Mouse (Mus musculus) lung, postnatal 0 days (tissue): ENCODE data around the gene Tpra1. TPM values are rescaled to one million over a fixed set of nuclear protein-coding genes. Genes with fewer than 3 reads are reported as not detected.

Source experiments
- ATAC-seq: fragments of 200-750 bp; cut with Nextera tagmentation; 2 replicates; pipeline ENCODE4 v1.8.0; 2017; ENCODE audit warnings: moderate library complexity
- DNase-seq: peaks from one replicate; pipeline ENCODE4 v3.0.0-alpha.2; 2016; ENCODE audit warnings: low spot score
- H3K27ac ChIP-seq: fragments of 300-500 bp; sonication (generic); 2 replicates; pipeline ENCODE4 v1.5.1; 2014; ENCODE audit warnings: antibody characterized with exemption, mild to moderate bottlenecking, low read length, mixed read lengths
- H3K27me3 ChIP-seq: fragments of 300-500 bp; sonication (generic); replicated peaks from 2 replicates; pipeline ENCODE4 v1.6.1; 2014; ENCODE audit warnings: low read length, mixed read lengths; ENCODE audit not compliant: insufficient read depth
- H3K36me3 ChIP-seq: fragments of 300-500 bp; sonication (generic); 2 replicates; pipeline ENCODE4 v1.6.1; 2014; ENCODE audit warnings: low read length, mixed read lengths; ENCODE audit not compliant: insufficient read depth
- H3K4me1 ChIP-seq: fragments of 300-500 bp; sonication (generic); 2 replicates; pipeline ENCODE4 v1.6.1; 2014; ENCODE audit warnings: antibody characterized with exemption, low read depth, low read length, mixed read lengths; ENCODE audit not compliant: insufficient read depth
- H3K4me2 ChIP-seq: fragments of 300-500 bp; sonication (generic); replicated peaks from 2 replicates; pipeline ENCODE4 v1.6.1; 2014; ENCODE audit warnings: low read depth, mild to moderate bottlenecking, low read length, moderate library complexity, mixed read lengths
- H3K4me3 ChIP-seq: fragments of 300-500 bp; sonication (generic); 2 replicates; pipeline ENCODE4 v1.5.1; 2014; ENCODE audit warnings: low read depth, low read length
- H3K9ac ChIP-seq: fragments of 300-500 bp; sonication (generic); replicated peaks from 2 replicates; pipeline ENCODE4 v1.6.1; 2014; ENCODE audit warnings: low read depth, mild to moderate bottlenecking
- H3K9me3 ChIP-seq: fragments of 300-500 bp; sonication (generic); 2 replicates; pipeline ENCODE4 v1.6.1; 2016; ENCODE audit warnings: low read length, mixed read lengths
- CTCF ChIP-seq: IDR thresholded peaks from 2 replicates; pipeline ENCODE4 v1.5.1; 2016; ENCODE audit warnings: antibody characterized with exemption, mild to moderate bottlenecking
- EP300 ChIP-seq: IDR thresholded peaks from 2 replicates; pipeline ENCODE4 v1.6.1; 2016; ENCODE audit warnings: antibody characterized with exemption, mild to moderate bottlenecking, control low read depth
- WGBS: fragments of 180-500 bp; shearing (Covaris S2); extraction: QIAGEN DNeasy Blood & Tissue Kit; methylation state at CpG from one replicate; pipeline ENCODE4 v1.1.7; 2014; 5-methylcytosine and 5-hydroxymethylcytosine counted together
- polyA plus RNA-seq: library from polyadenylated mRNA; unstranded; fragments of >200 nt; fragmentation: Nextera tagmentation; extraction: Ambion mirVana; gene quantifications from 2 replicates; pipeline ENCODE4 v1.2.1, GENCODE M21; 2015

Tpra1 gene
- polyA plus RNA-seq, 1 experiment from 2014 or later, result 72.0 TPM

GRCm38 (mm10) chr6:88926870-88927269, 24.8 kb downstream of the Tpra1 start:
- TF ChIP-seq EP300 (0 out of 2 replicates have a peak, but pooled peaks have one; percentile 32), CTCF (no peak)
- Histone ChIP-seq H3K4me1 (peaks cover 42% of the 10 kb centered on the region), H3K27ac (peak overlapping the region; percentile 88; the same call in 1 of the 2 replicates), H3K9ac (no peak overlapping the region), H3K4me2 (no peak overlapping the region), H3K4me3 (no peak overlapping the region), H3K9me3 (no peaks in the 10 kb centered on the region), H3K36me3 (no peaks in the 10 kb centered on the region), H3K27me3 (no peaks in the 10 kb centered on the region)
- ATAC-seq (peak; percentile 29), DNase-seq (peak; percentile 51)
- 22% methylated on average over 3 of the region's 3 CpGs for WGBS

DNA sequence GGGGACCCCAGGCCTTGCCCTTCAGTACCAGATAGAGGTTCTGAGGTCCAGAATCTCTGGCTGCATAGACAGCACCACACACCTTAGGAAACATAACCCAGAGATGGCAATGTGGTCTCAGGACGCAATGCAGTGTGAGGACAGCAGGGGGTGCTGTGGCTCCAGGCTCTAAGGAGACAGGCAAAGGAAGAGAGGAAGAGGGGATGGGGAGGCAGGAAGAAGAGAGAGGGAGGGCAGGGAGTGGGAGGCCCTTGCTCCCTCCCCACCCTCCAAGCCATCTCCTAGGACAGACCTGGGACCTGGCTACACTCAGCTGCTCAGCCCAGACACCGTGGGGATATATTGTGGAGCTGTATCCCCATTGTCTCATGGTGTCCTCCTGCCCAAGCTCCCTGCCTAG, 25.5 kb downstream of the Tpra1 start:
- peaks cover 42% of the 10 kb centered on the region for H3K4me1 ChIP-seq
- no peak overlapping the region for H3K9ac ChIP-seq
- DNase-seq (peak; percentile 82), ATAC-seq (no peak)
- H3K4me2 ChIP-seq, result no peak overlapping the region
- no peak overlapping the region for H3K4me3 ChIP-seq
- no peaks in the 10 kb centered on the region for H3K27me3 ChIP-seq
- no peak overlapping the region for H3K27ac ChIP-seq
- H3K9me3 ChIP-seq, result no peaks in the 10 kb centered on the region
- H3K36me3 ChIP-seq, result no peaks in the 10 kb centered on the region
- TF ChIP-seq EP300 (no peak), CTCF (peak; percentile 99)
- 24% methylated on average over 2 of the region's 2 CpGs for WGBS

- Histone ChIP-seq H3K9me3 (no peaks in the 10 kb centered on the region), H3K27ac (no peak overlapping the region), H3K36me3 (no peaks in the 10 kb centered on the region), H3K4me1 (peaks cover 42% of the 10 kb centered on the region), H3K4me2 (no peak overlapping the region), H3K4me3 (no peak overlapping the region), H3K27me3 (no peaks in the 10 kb centered on the region), H3K9ac (no peak overlapping the region)
- no peak for ATAC-seq
- 70% methylated on average over 1 of the region's 1 CpGs for WGBS
- no peak for DNase-seq
- TF ChIP-seq EP300, result no peak
- TF ChIP-seq CTCF, result no peak
Observed at GRCm38 (mm10) chr6:88928026-88928425, 26.0 kb downstream of the Tpra1 start.

- Histone ChIP-seq H3K4me2 (no peak overlapping the region), H3K36me3 (no peaks in the 10 kb centered on the region), H3K27ac (no peak overlapping the region), H3K4me3 (no peak overlapping the region), H3K9me3 (no peaks in the 10 kb centered on the region), H3K4me1 (peaks cover 42% of the 10 kb centered on the region), H3K27me3 (no peaks in the 10 kb centered on the region), H3K9ac (no peak overlapping the region)
- DNase-seq (no peak), ATAC-seq (no peak)
- no peak for TF ChIP-seq EP300
- no peak for TF ChIP-seq CTCF
- WGBS, result 59% methylated on average over 5 of the region's 5 CpGs
Observed at GRCm38 (mm10) chr6:88928576-88928975, 26.5 kb downstream of the Tpra1 start.

- Histone ChIP-seq H3K4me1 (peaks cover 35% of the 10 kb centered on the region), H3K27me3 (no peaks in the 10 kb centered on the region), H3K36me3 (no peaks in the 10 kb centered on the region), H3K4me2 (no peak overlapping the region), H3K9ac (no peak overlapping the region), H3K9me3 (no peaks in the 10 kb centered on the region), H3K4me3 (no peak overlapping the region), H3K27ac (no peak overlapping the region)
- no peak for DNase-seq
- ATAC-seq, result no peak
- 80% methylated on average over 6 of the region's 6 CpGs for WGBS
- TF ChIP-seq CTCF, result no peak
- TF ChIP-seq EP300, result no peak
Observed at GRCm38 (mm10) chr6:88929451-88929850, 27.4 kb downstream of the Tpra1 start.

GRCm38 (mm10) chr6:88930049-88930448, 28.0 kb downstream of the Tpra1 start:
- no peak overlapping the region for H3K4me2 ChIP-seq
- peaks cover 36% of the 10 kb centered on the region for H3K4me1 ChIP-seq
- DNase-seq (no peak), ATAC-seq (peak; percentile 20)
- no peak overlapping the region for H3K9ac ChIP-seq
- TF ChIP-seq EP300 (no peak), CTCF (no peak)
- 56% methylated on average over 7 of the region's 7 CpGs for WGBS
- H3K9me3 ChIP-seq, result no peaks in the 10 kb centered on the region
- no peak overlapping the region for H3K4me3 ChIP-seq
- no peaks in the 10 kb centered on the region for H3K36me3 ChIP-seq
- H3K27me3 ChIP-seq, result no peaks in the 10 kb centered on the region
- no peak overlapping the region for H3K27ac ChIP-seq

- Histone ChIP-seq H3K9me3 (no peaks in the 10 kb centered on the region), H3K36me3 (no peaks in the 10 kb centered on the region), H3K4me2 (no peak overlapping the region), H3K4me1 (peaks cover 27% of the 10 kb centered on the region), H3K27ac (peak overlapping the region; percentile 43), H3K27me3 (no peaks in the 10 kb centered on the region), H3K9ac (no peak overlapping the region), H3K4me3 (no peak overlapping the region)
- DNase-seq (peak; percentile 78), ATAC-seq (peak; percentile 74)
- 61% methylated on average over 2 of the region's 2 CpGs for WGBS
- peak; percentile 37; the same call in 1 of the 2 replicates for TF ChIP-seq EP300
- no peak for TF ChIP-seq CTCF
Observed at GRCm38 (mm10) chr6:88931449-88931848, 29.4 kb downstream of the Tpra1 start.
